Mouse (Mus musculus) limb, embryonic 14.5 days (tissue): Measurements from ENCODE around the gene Pik3c2a. TPM values are rescaled to one million over a fixed set of nuclear protein-coding genes. Genes with fewer than 3 reads are reported as not detected.
A peak's percentile ranks its signal among the peaks of the same experiment; 100 is the strongest.

Source experiments
- ATAC-seq: fragments of 200-750 bp; cut with Nextera tagmentation; 2 replicates; pipeline ENCODE4 v1.8.0; 2017; ENCODE audit warnings: low read depth, moderate number of reproducible peaks, moderate TSS enrichment; ENCODE audit not compliant: low FRiP score
- DNase-seq: peaks from one replicate; pipeline ENCODE4 v3.0.0-alpha.2; 2015; ENCODE audit warnings: low spot score
- H3K27ac ChIP-seq: fragments of 300-500 bp; sonication (generic); replicated peaks from 2 replicates; pipeline ENCODE4 v1.5.1; 2014; ENCODE audit warnings: low read depth, mild to moderate bottlenecking, low read length, moderate library complexity, mixed read lengths
- H3K27me3 ChIP-seq: fragments of 300-500 bp; sonication (generic); 2 replicates; pipeline ENCODE4 v1.6.1; 2014; ENCODE audit warnings: low read length, mixed read lengths; ENCODE audit not compliant: control insufficient read depth, insufficient read depth
- H3K36me3 ChIP-seq: fragments of 300-500 bp; sonication (generic); 2 replicates; pipeline ENCODE4 v1.6.1; 2014; ENCODE audit warnings: mild to moderate bottlenecking, low read length, moderate library complexity, mixed read lengths; ENCODE audit not compliant: control insufficient read depth, insufficient read depth
- H3K4me1 ChIP-seq: fragments of 300-500 bp; sonication (generic); 2 replicates; pipeline ENCODE4 v1.6.1; 2014; ENCODE audit warnings: antibody characterized with exemption, low read length, mixed read lengths; ENCODE audit not compliant: control insufficient read depth, insufficient read depth
- H3K4me2 ChIP-seq: fragments of 300-500 bp; sonication (generic); replicated peaks from 2 replicates; pipeline ENCODE4 v1.6.1; 2014; ENCODE audit warnings: low read depth, mild to moderate bottlenecking, low read length, moderate library complexity; ENCODE audit not compliant: severe bottlenecking
- H3K4me3 ChIP-seq: fragments of 300-500 bp; sonication (generic); replicated peaks from 2 replicates; pipeline ENCODE4 v1.5.1; 2014; ENCODE audit warnings: low read length
- H3K9ac ChIP-seq: fragments of 300-500 bp; sonication (generic); 2 replicates; pipeline ENCODE4 v1.6.1; 2014; ENCODE audit warnings: mild to moderate bottlenecking, low read depth, low read length, moderate library complexity; ENCODE audit not compliant: severe bottlenecking
- H3K9me3 ChIP-seq: fragments of 300-500 bp; sonication (generic); 2 replicates; pipeline ENCODE4 v1.6.1; 2016; ENCODE audit warnings: low read length; ENCODE audit not compliant: control insufficient read depth
- POLR2A ChIP-seq: fragments of 200-500 bp; IDR thresholded peaks from 2 replicates; pipeline ENCODE4 v1.8.0; 2012; ENCODE audit warnings: inconsistent platforms, mild to moderate bottlenecking, moderate library complexity, borderline replicate concordance; ENCODE audit not compliant: insufficient read depth, insufficient read length; ENCODE audit errors: extremely low read depth
- WGBS: fragments of 180-500 bp; shearing (Covaris S2); extraction: QIAGEN DNeasy Blood & Tissue Kit; methylation state at CpG from one replicate; pipeline ENCODE4 v1.1.7; 2014; 5-methylcytosine and 5-hydroxymethylcytosine counted together
- polyA plus RNA-seq, 2 experiments: library from polyadenylated mRNA; depleted of rRNA in 1 of 2; stranded (reverse) in 1 of 2; unstranded in 1 of 2; fragments of >200 nt; fragmentation: Nextera tagmentation in 1 of 2; extraction: Ambion mirVana in 1 of 2; gene quantifications; 2 replicates each; pipeline versions ENCODE4 v1.2.1 to v1.2.3; 2012 to 2014

Pik3c2a gene
- polyA plus RNA-seq, 2 experiments, result 21.8 to 22.9 TPM

GRCm38 (mm10) chr7:116307871-116308631 lies 135.2 kb downstream of the Pik3c2a start, which contains the start of gene Plekha7:
Plekha7 (minus strand) TSS chr7:116308376.
- no peak within 1 kb of the TSS for H3K27ac ChIP-seq
- DNase-seq (peak; percentile 22), ATAC-seq (peak; percentile 76)
- no peaks in the 10 kb centered on the region for H3K9me3 ChIP-seq
- under 1% methylated on average over 56 of the region's 65 CpGs for WGBS
- no peaks in the 10 kb centered on the region for H3K36me3 ChIP-seq
- H3K9ac ChIP-seq, result peak within 1 kb of the TSS; percentile 47
- no peak for TF ChIP-seq POLR2A
- peaks cover 5% of the 10 kb centered on the region; the same call in 1 of the 2 replicates for H3K4me1 ChIP-seq
- H3K4me2 ChIP-seq, result peak within 1 kb of the TSS; percentile 100
- peak within 1 kb of the TSS; percentile 69 for H3K4me3 ChIP-seq
- H3K27me3 ChIP-seq, result peaks cover 13% of the 10 kb centered on the region

DNA sequence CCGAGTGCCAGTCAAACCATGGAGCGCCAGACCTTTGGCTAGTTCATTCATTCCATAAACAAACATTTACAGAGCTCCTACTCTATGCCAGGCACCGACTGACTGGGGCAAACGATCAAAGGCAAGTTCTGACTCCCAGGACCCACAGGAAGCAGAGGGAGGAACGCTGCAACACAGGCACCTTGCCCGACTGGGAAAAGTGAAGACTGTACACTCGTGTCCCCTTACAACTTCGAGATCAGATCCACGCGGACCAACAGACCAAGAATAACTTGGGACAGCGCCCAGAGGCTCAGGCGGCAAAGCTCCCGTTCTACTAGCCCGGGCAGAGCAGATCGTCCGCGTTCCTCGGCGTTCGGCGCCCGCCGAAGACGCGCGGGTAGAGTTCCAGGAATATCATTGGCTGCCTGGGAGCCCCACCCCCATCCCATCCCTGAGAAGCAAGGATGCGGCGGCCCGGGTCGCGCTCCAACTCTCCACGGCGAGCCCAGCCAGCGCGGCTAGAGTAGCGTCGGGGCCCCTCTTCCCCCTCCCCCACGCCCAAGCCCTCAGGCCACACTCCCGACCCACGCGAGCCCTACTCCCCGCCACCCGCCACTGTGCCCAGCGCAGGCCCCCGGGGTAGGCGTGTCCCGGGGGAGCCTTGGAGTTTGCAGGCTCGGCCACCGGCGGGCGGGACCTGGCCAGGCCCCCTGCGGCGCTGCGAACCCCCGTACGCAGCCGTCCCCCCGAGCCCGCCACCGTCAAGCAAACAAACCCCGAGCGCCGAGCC lies 136.0 kb downstream of the Pik3c2a start:
- Histone ChIP-seq H3K27ac (no peak overlapping the region), H3K27me3 (peaks cover 13% of the 10 kb centered on the region), H3K4me1 (peaks cover 5% of the 10 kb centered on the region; the same call in 1 of the 2 replicates), H3K4me3 (peak overlapping the region; percentile 69), H3K4me2 (peak overlapping the region; percentile 100), H3K9me3 (no peaks in the 10 kb centered on the region), H3K36me3 (no peaks in the 10 kb centered on the region), H3K9ac (peak overlapping the region; percentile 47)
- WGBS, result 2% methylated on average over 51 of the region's 63 CpGs
- DNase-seq, result peak; percentile 68
- no peak for TF ChIP-seq POLR2A
- peak; percentile 80 for ATAC-seq

- peaks cover 13% of the 10 kb centered on the region for H3K27me3 ChIP-seq
- H3K36me3 ChIP-seq, result no peaks in the 10 kb centered on the region
- no peak overlapping the region for H3K27ac ChIP-seq
- ATAC-seq, result no peak
- no peak for DNase-seq
- H3K4me3 ChIP-seq, result peak overlapping the region; percentile 69
- peaks cover 5% of the 10 kb centered on the region; the same call in 1 of the 2 replicates for H3K4me1 ChIP-seq
- no peaks in the 10 kb centered on the region for H3K9me3 ChIP-seq
- H3K4me2 ChIP-seq, result peak overlapping the region; percentile 100
- TF ChIP-seq POLR2A, result no peak
- 20% methylated on average over 5 of the region's 5 CpGs for WGBS
- no peak overlapping the region for H3K9ac ChIP-seq
These were observed 136.6 kb downstream of the Pik3c2a start for GRCm38 (mm10) chr7:116306601-116307000.

DNA sequence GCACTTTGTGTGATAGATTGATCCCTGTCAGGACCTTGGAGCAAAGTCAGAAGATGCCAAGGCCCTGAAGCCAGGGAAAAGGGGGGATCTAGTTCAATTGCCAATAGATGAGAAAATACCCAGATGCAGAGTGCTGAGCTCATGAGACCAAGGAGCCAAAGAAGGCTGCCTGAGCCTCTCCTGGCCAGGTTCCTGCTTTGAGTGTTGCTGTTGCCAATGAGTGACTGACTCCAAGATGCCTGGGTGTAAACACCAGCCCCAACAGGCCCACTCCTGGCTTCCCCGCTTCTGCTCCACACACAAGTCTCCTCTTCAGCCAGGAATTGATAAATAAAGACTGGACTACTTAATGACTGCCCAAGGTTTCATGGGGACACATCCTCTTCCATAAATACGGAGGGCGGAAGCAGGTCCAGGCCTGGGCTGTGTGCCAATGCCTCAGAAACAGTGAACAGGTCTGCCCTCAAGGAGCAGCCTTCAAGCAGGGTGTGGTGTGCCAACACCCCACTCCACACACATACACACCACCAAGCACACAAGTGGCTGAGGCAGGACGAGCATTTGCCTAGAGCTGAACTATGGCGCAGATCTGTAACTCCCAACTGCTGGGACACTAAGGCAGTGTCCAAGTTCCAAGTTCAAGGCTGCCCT lies 141.5 kb downstream of the Pik3c2a start:
- no peak for TF ChIP-seq POLR2A
- Histone ChIP-seq H3K4me3 (no peak overlapping the region), H3K9me3 (no peaks in the 10 kb centered on the region), H3K4me1 (no peaks in the 10 kb centered on the region), H3K4me2 (no peak overlapping the region), H3K27me3 (no peaks in the 10 kb centered on the region; the same call in 1 of the 2 replicates), H3K36me3 (no peaks in the 10 kb centered on the region), H3K27ac (no peak overlapping the region), H3K9ac (no peak overlapping the region)
- ATAC-seq, result no peak
- WGBS, result 84% methylated on average over 5 of the region's 5 CpGs
- no peak for DNase-seq

GRCm38 (mm10) chr7:116301144-116301543 lies 142.1 kb downstream of the Pik3c2a start:
- Histone ChIP-seq H3K9ac (no peak overlapping the region), H3K4me3 (no peak overlapping the region), H3K27ac (no peak overlapping the region), H3K36me3 (no peaks in the 10 kb centered on the region), H3K4me2 (no peak overlapping the region), H3K9me3 (no peaks in the 10 kb centered on the region), H3K27me3 (no peaks in the 10 kb centered on the region; the same call in 1 of the 2 replicates), H3K4me1 (no peaks in the 10 kb centered on the region)
- ATAC-seq (no peak), DNase-seq (no peak)
- WGBS, result 86% methylated on average over 4 of the region's 4 CpGs
- no peak for TF ChIP-seq POLR2A
